Mouse (Mus musculus) liver, postnatal 0 days (tissue): Measurements from ENCODE around the gene Tango6.

Source experiments
- CTCF ChIP-seq: sonication (generic); IDR thresholded peaks from 2 replicates; pipeline ENCODE4 v1.5.1; 2016; ENCODE audit warnings: antibody characterized with exemption, low read depth
- EP300 ChIP-seq: IDR thresholded peaks from 2 replicates; pipeline ENCODE4 v1.6.1; 2016; ENCODE audit warnings: antibody characterized with exemption, low read depth, mild to moderate bottlenecking

DNA sequence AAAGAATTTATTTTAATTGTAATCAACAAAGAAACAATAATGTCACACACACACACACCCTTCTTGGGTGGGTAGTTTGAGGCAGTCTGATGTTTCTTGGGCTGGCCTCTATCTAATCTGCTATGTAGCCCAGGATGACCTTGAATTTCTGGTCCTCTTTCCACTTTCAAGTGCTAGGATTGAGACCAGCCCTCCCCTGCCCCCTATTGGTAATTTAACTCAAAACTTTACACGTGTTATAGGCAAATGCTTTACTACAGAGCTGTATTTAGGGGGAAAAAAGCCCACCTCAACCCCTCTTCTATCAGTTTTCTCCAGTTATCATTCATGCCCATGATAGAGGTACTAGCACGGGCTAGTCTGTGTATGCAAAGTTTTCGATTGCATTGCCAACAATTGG lies 37.9 kb upstream of the Tango6 start:
- no peak for TF ChIP-seq CTCF
- TF ChIP-seq EP300, result no peak
